Mouse (Mus musculus): ENCODE results near the gene Mettl5. TPM values are rescaled to one million over a fixed set of nuclear protein-coding genes. Genes with fewer than 3 reads are reported as not detected.

Gene Mettl5
- polyA plus RNA-seq, 1 experiment from 2014 or later = 38.5 TPM

GRCm38 (mm10) chr2:69893145-69893544 lies 7.7 kb upstream of the Mettl5 start:
- Histone ChIP-seq H3K27ac (no peak overlapping the region), H3K9me3 (no peaks in the 10 kb centered on the region), H3K9ac (no peak overlapping the region), H3K27me3 (no peaks in the 10 kb centered on the region), H3K36me3 (replicated peaks) (no peaks in the 10 kb centered on the region), H3K4me1 (peaks cover 3% of the 10 kb centered on the region), H3K4me2 (no peak overlapping the region), H3K4me3 (replicated peaks) (no peak overlapping the region)
- 94% methylated on average over 1 of the region's 1 CpGs for WGBS
- ATAC-seq (ENCODE audit: low FRiP score) = no peak

- Histone ChIP-seq H3K36me3 (replicated peaks) (no peaks in the 10 kb centered on the region), H3K27me3 (no peaks in the 10 kb centered on the region), H3K4me2 (no peak overlapping the region), H3K4me3 (replicated peaks) (no peak overlapping the region), H3K4me1 (no peaks in the 10 kb centered on the region), H3K27ac (no peak overlapping the region), H3K9ac (no peak overlapping the region), H3K9me3 (no peaks in the 10 kb centered on the region)
- 72% methylated on average over 7 of the region's 7 CpGs for WGBS
- no peak for ATAC-seq (ENCODE audit: low FRiP score)
These were observed 5.4 kb upstream of the Mettl5 start for GRCm38 (mm10) chr2:69890843-69891242.

- Histone ChIP-seq H3K9me3 (no peaks in the 10 kb centered on the region), H3K27me3 (no peaks in the 10 kb centered on the region), H3K4me2 (no peak overlapping the region), H3K27ac (no peak overlapping the region), H3K9ac (no peak overlapping the region), H3K36me3 (replicated peaks) (no peaks in the 10 kb centered on the region), H3K4me1 (peaks cover 12% of the 10 kb centered on the region), H3K4me3 (replicated peaks) (no peak overlapping the region)
- ATAC-seq (ENCODE audit: low FRiP score) = no peak
- 85% methylated on average over 2 of the region's 2 CpGs for WGBS
These were observed 3.5 kb upstream of the Mettl5 start for GRCm38 (mm10) chr2:69888957-69889356.

- Histone ChIP-seq H3K9ac (peak overlapping the region; percentile 74), H3K9me3 (no peaks in the 10 kb centered on the region), H3K4me3 (replicated peaks) (peak overlapping the region; percentile 61), H3K4me1 (peaks cover 12% of the 10 kb centered on the region), H3K27me3 (no peaks in the 10 kb centered on the region), H3K36me3 (replicated peaks) (no peaks in the 10 kb centered on the region; the same call in 1 of the 2 replicates), H3K4me2 (peak overlapping the region; percentile 70), H3K27ac (0 out of 2 replicates have a peak overlapping the region, but pooled peaks have one; percentile 14)
- ATAC-seq (ENCODE audit: low FRiP score) = peak; percentile 27; the same call in 1 of the 2 replicates
- 7% methylated on average over 12 of the region's 12 CpGs for WGBS
These were observed 365 bp downstream of the Mettl5 start for GRCm38 (mm10) chr2:69885050-69885449.

GRCm38 (mm10) chr2:69884581-69884980 lies 834 bp downstream of the Mettl5 start:
- Histone ChIP-seq H3K9ac (0 out of 2 replicates have a peak overlapping the region, but pooled peaks have one; percentile 74), H3K27ac (no peak overlapping the region)
- 66% methylated on average over 6 of the region's 6 CpGs for WGBS

GRCm38 (mm10) chr2:69883990-69884391 lies 1.4 kb downstream of the Mettl5 start:
- ATAC-seq (ENCODE audit: low FRiP score) = no peak
- 66% methylated on average over 2 of the region's 2 CpGs for WGBS
- Histone ChIP-seq H3K36me3 (replicated peaks) (no peaks in the 10 kb centered on the region; the same call in 1 of the 2 replicates), H3K9me3 (no peaks in the 10 kb centered on the region), H3K27me3 (no peaks in the 10 kb centered on the region), H3K9ac (no peak overlapping the region), H3K4me3 (replicated peaks) (no peak overlapping the region), H3K27ac (no peak overlapping the region), H3K4me1 (peaks cover 12% of the 10 kb centered on the region), H3K4me2 (0 out of 2 replicates have a peak overlapping the region, but pooled peaks have one; percentile 70)

More at GRCm38 (mm10) chr2:69884581-69884980, 834 bp downstream of the Mettl5 start:
- no peaks in the 10 kb centered on the region for H3K9me3 ChIP-seq
- peaks cover 12% of the 10 kb centered on the region for H3K4me1 ChIP-seq
- H3K4me2 ChIP-seq = peak overlapping the region; percentile 70
- H3K36me3 ChIP-seq (replicated peaks) = no peaks in the 10 kb centered on the region; the same call in 1 of the 2 replicates
- H3K4me3 ChIP-seq (replicated peaks) = peak overlapping the region; percentile 61
- no peak for ATAC-seq (ENCODE audit: low FRiP score)
- no peaks in the 10 kb centered on the region for H3K27me3 ChIP-seq

- Histone ChIP-seq H3K27me3 (no peaks in the 10 kb centered on the region), H3K9me3 (no peaks in the 10 kb centered on the region), H3K9ac (peak overlapping the region; percentile 99), H3K36me3 (replicated peaks) (peaks cover 11% of the 10 kb centered on the region), H3K4me3 (replicated peaks) (peak overlapping the region; percentile 99), H3K4me1 (peaks cover 23% of the 10 kb centered on the region), H3K4me2 (peak overlapping the region; percentile 80), H3K27ac (no peak overlapping the region; the same call in 1 of the 2 replicates)
- WGBS = 6% methylated on average over 12 of the region's 13 CpGs
- no peak for ATAC-seq (ENCODE audit: low FRiP score)
These were observed 23.2 kb downstream of the Mettl5 start for GRCm38 (mm10) chr2:69862117-69862657.

GRCm38 (mm10) chr2:69861485-69862091 lies 23.8 kb downstream of the Mettl5 start, which contains the start of gene Ssb:
Gene Ssb (plus strand): TSS chr2:69861562.
- Histone ChIP-seq H3K4me2 (peak within 1 kb of the TSS; percentile 80), H3K27ac (peak within 1 kb of the TSS; percentile 90), H3K9me3 (no peaks in the 10 kb centered on the region), H3K4me3 (replicated peaks) (peak within 1 kb of the TSS; percentile 99), H3K9ac (peak within 1 kb of the TSS; percentile 99), H3K36me3 (replicated peaks) (peaks cover 7% of the 10 kb centered on the region), H3K27me3 (no peaks in the 10 kb centered on the region), H3K4me1 (peaks cover 23% of the 10 kb centered on the region)
- WGBS = under 1% methylated on average over 66 of the region's 66 CpGs
- peak; percentile 97 for ATAC-seq (ENCODE audit: low FRiP score)

GRCm38 (mm10) chr2:69860972-69861452 lies 24.4 kb downstream of the Mettl5 start:
- Histone ChIP-seq H3K9ac (peak overlapping the region; percentile 99), H3K4me2 (peak overlapping the region; percentile 80), H3K4me1 (peaks cover 23% of the 10 kb centered on the region), H3K27ac (peak overlapping the region; percentile 90), H3K36me3 (replicated peaks) (peaks cover 3% of the 10 kb centered on the region; the same call in 1 of the 2 replicates), H3K9me3 (no peaks in the 10 kb centered on the region), H3K4me3 (replicated peaks) (peak overlapping the region; percentile 99), H3K27me3 (no peaks in the 10 kb centered on the region)
- 16% methylated on average over 13 of the region's 13 CpGs for WGBS
- ATAC-seq (ENCODE audit: low FRiP score) = peak; percentile 76

GRCm38 (mm10) chr2:69857882-69858281 lies 27.5 kb downstream of the Mettl5 start:
- H3K9ac ChIP-seq = no peak overlapping the region
- 59% methylated on average over 1 of the region's 1 CpGs for WGBS
- H3K4me3 ChIP-seq (replicated peaks) = no peak overlapping the region
- H3K4me1 ChIP-seq = peaks cover 7% of the 10 kb centered on the region
- H3K27me3 ChIP-seq = no peaks in the 10 kb centered on the region
- no peak overlapping the region for H3K27ac ChIP-seq
- no peaks in the 10 kb centered on the region for H3K9me3 ChIP-seq
- H3K4me2 ChIP-seq = no peak overlapping the region
- no peaks in the 10 kb centered on the region for H3K36me3 ChIP-seq (replicated peaks)
- ATAC-seq (ENCODE audit: low FRiP score) = no peak

- 75% methylated on average over 8 of the region's 8 CpGs for WGBS
These were observed 29.0 kb downstream of the Mettl5 start for GRCm38 (mm10) chr2:69856392-69856791.

GRCm38 (mm10) chr2:69851427-69852058 lies 33.9 kb downstream of the Mettl5 start:
- H3K27ac ChIP-seq = no peak overlapping the region
- H3K4me3 ChIP-seq (replicated peaks) = no peak overlapping the region
- H3K27me3 ChIP-seq = no peaks in the 10 kb centered on the region
- no peaks in the 10 kb centered on the region for H3K9me3 ChIP-seq
- WGBS = 59% methylated on average over 2 of the region's 2 CpGs
- no peak overlapping the region for H3K4me2 ChIP-seq
- H3K4me1 ChIP-seq = no peaks in the 10 kb centered on the region
- H3K36me3 ChIP-seq (replicated peaks) = no peaks in the 10 kb centered on the region
- H3K9ac ChIP-seq = no peak overlapping the region
- ATAC-seq (ENCODE audit: low FRiP score) = no peak

More at GRCm38 (mm10) chr2:69856392-69856791, 29.0 kb downstream of the Mettl5 start:
- Histone ChIP-seq H3K4me3 (replicated peaks) (no peak overlapping the region), H3K4me2 (no peak overlapping the region), H3K9ac (no peak overlapping the region), H3K36me3 (replicated peaks) (no peaks in the 10 kb centered on the region), H3K27ac (no peak overlapping the region), H3K9me3 (no peaks in the 10 kb centered on the region), H3K4me1 (no peaks in the 10 kb centered on the region), H3K27me3 (no peaks in the 10 kb centered on the region)
- ATAC-seq (ENCODE audit: low FRiP score) = no peak
